Mouse (Mus musculus) limb, embryonic 14.5 days (tissue): ENCODE results near the gene Shisa9. TPM values are rescaled to one million over a fixed set of nuclear protein-coding genes. Genes with fewer than 3 reads are reported as not detected.

ENCODE experiments used
- ATAC-seq: fragments of 200-750 bp; cut with Nextera tagmentation; 2 replicates; pipeline ENCODE4 v1.8.0; 2017; ENCODE audit warnings: low read depth, moderate number of reproducible peaks, moderate TSS enrichment; ENCODE audit not compliant: low FRiP score
- DNase-seq: peaks from one replicate; pipeline ENCODE4 v3.0.0-alpha.2; 2015; ENCODE audit warnings: low spot score
- H3K27ac ChIP-seq: fragments of 300-500 bp; sonication (generic); replicated peaks from 2 replicates; pipeline ENCODE4 v1.5.1; 2014; ENCODE audit warnings: low read depth, mild to moderate bottlenecking, low read length, moderate library complexity, mixed read lengths
- H3K27me3 ChIP-seq: fragments of 300-500 bp; sonication (generic); 2 replicates; pipeline ENCODE4 v1.6.1; 2014; ENCODE audit warnings: low read length, mixed read lengths; ENCODE audit not compliant: control insufficient read depth, insufficient read depth
- H3K36me3 ChIP-seq: fragments of 300-500 bp; sonication (generic); 2 replicates; pipeline ENCODE4 v1.6.1; 2014; ENCODE audit warnings: mild to moderate bottlenecking, low read length, moderate library complexity, mixed read lengths; ENCODE audit not compliant: control insufficient read depth, insufficient read depth
- H3K4me1 ChIP-seq: fragments of 300-500 bp; sonication (generic); 2 replicates; pipeline ENCODE4 v1.6.1; 2014; ENCODE audit warnings: antibody characterized with exemption, low read length, mixed read lengths; ENCODE audit not compliant: control insufficient read depth, insufficient read depth
- H3K4me2 ChIP-seq: fragments of 300-500 bp; sonication (generic); replicated peaks from 2 replicates; pipeline ENCODE4 v1.6.1; 2014; ENCODE audit warnings: low read depth, mild to moderate bottlenecking, low read length, moderate library complexity; ENCODE audit not compliant: severe bottlenecking
- H3K4me3 ChIP-seq: fragments of 300-500 bp; sonication (generic); replicated peaks from 2 replicates; pipeline ENCODE4 v1.5.1; 2014; ENCODE audit warnings: low read length
- H3K9ac ChIP-seq: fragments of 300-500 bp; sonication (generic); 2 replicates; pipeline ENCODE4 v1.6.1; 2014; ENCODE audit warnings: mild to moderate bottlenecking, low read depth, low read length, moderate library complexity; ENCODE audit not compliant: severe bottlenecking
- H3K9me3 ChIP-seq: fragments of 300-500 bp; sonication (generic); 2 replicates; pipeline ENCODE4 v1.6.1; 2016; ENCODE audit warnings: low read length; ENCODE audit not compliant: control insufficient read depth
- POLR2A ChIP-seq: fragments of 200-500 bp; IDR thresholded peaks from 2 replicates; pipeline ENCODE4 v1.8.0; 2012; ENCODE audit warnings: inconsistent platforms, mild to moderate bottlenecking, moderate library complexity, borderline replicate concordance; ENCODE audit not compliant: insufficient read depth, insufficient read length; ENCODE audit errors: extremely low read depth
- WGBS: fragments of 180-500 bp; shearing (Covaris S2); extraction: QIAGEN DNeasy Blood & Tissue Kit; methylation state at CpG from one replicate; pipeline ENCODE4 v1.1.7; 2014; 5-methylcytosine and 5-hydroxymethylcytosine counted together
- polyA plus RNA-seq, 2 experiments: library from polyadenylated mRNA; depleted of rRNA in 1 of 2; stranded (reverse) in 1 of 2; unstranded in 1 of 2; fragments of >200 nt; fragmentation: Nextera tagmentation in 1 of 2; extraction: Ambion mirVana in 1 of 2; gene quantifications; 2 replicates each; pipeline versions ENCODE4 v1.2.1 to v1.2.3; 2012 to 2014

The Shisa9 gene
- polyA plus RNA-seq, 2 experiments: 1.8 to 2.4 TPM

DNA sequence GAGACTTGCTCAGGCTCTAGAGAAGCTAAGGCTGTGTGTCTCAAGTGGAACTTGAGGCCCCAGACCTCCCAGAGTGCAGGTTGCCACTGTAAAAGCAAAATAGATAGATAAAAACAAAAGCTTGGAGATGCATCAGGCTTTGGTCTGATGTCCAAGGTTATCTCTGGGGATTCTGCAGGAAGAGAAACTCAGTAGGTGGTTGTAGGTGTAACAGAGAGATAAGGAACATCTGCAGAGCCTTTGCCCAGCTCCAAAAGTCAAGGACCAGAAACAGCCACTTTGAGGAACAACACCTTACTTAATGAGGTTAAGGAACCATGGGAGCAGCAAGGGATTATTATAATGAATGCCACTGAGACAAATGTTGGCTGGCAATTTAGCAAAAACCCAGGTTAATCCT, 319.5 kb downstream of the Shisa9 start:
- no peaks in the 10 kb centered on the region for H3K36me3 ChIP-seq
- H3K4me3 ChIP-seq: no peak overlapping the region
- no peaks in the 10 kb centered on the region for H3K4me1 ChIP-seq
- H3K9ac ChIP-seq: no peak overlapping the region
- no peak overlapping the region for H3K4me2 ChIP-seq
- DNase-seq (no peak), ATAC-seq (no peak)
- no peak for TF ChIP-seq POLR2A
- H3K9me3 ChIP-seq: no peaks in the 10 kb centered on the region
- H3K27ac ChIP-seq: no peak overlapping the region
- H3K27me3 ChIP-seq: no peaks in the 10 kb centered on the region

DNA sequence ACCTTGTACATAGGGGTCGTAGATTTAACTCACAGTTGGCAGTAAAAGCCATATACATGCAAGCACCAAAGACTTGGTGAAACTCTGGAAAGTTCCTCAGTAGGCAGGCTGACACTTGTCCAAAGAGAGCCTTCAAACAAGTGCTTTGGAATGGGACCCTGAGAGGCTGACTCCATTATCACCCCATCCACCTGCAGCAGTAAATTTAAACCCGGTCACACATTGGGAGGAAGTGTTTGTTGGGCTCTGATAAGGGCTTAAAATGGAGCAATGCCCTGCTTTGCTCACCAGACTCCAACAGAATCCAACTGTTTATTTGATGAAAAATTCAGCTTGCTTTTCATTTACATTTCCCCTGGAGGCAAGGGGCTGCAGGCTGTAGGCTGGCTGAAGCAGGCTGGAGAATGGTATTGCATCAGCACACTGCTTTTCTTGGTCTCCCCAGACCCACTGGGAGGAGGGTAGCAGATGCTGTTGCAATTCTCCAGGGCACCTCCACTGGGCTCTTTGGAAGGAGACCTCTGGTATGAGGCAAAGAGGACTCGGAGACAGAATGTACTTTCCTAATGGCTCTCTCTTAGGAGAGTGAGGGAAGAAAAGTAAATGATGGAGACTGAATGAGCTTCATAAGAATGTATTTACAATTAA, 323.5 kb downstream of the Shisa9 start:
- no peak overlapping the region for H3K4me3 ChIP-seq
- H3K9ac ChIP-seq: no peak overlapping the region
- DNase-seq: no peak
- H3K4me1 ChIP-seq: 0 out of 2 replicates have a peak, but pooled peaks cover 3% of the 10 kb centered on the region
- H3K9me3 ChIP-seq: no peaks in the 10 kb centered on the region
- H3K27me3 ChIP-seq: no peaks in the 10 kb centered on the region
- TF ChIP-seq POLR2A: no peak
- H3K27ac ChIP-seq: no peak overlapping the region
- no peak for ATAC-seq
- no peak overlapping the region for H3K4me2 ChIP-seq
- H3K36me3 ChIP-seq: no peaks in the 10 kb centered on the region
- WGBS: 64% methylated on average over 3 of the region's 3 CpGs

DNA sequence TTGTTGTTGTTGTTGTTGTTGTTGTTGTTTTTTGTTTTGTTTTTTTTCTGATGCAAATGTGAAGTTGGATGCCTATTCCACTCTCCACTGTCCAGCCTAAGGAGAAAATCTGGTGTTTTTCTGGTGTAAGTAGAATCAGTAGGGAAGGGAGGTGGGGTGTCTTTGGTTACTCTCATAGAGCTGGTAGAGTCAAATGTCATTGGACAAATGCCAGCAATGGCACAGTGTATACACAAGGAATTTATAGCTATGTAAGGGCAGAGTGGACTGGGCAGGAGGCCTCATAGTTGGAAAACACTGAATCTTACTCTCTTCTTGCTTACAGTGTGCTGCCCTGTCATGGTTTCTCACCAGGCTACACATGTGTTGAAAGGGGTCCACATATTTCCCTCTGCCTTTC, 325.9 kb downstream of the Shisa9 start:
- Histone ChIP-seq H3K27me3 (no peaks in the 10 kb centered on the region), H3K36me3 (no peaks in the 10 kb centered on the region), H3K9ac (no peak overlapping the region), H3K4me3 (no peak overlapping the region), H3K9me3 (no peaks in the 10 kb centered on the region), H3K4me1 (0 out of 2 replicates have a peak, but pooled peaks cover 3% of the 10 kb centered on the region), H3K27ac (no peak overlapping the region), H3K4me2 (no peak overlapping the region)
- ATAC-seq (0 out of 2 replicates have a peak, but pooled peaks have one; percentile 26), DNase-seq (no peak)
- TF ChIP-seq POLR2A: no peak

DNA sequence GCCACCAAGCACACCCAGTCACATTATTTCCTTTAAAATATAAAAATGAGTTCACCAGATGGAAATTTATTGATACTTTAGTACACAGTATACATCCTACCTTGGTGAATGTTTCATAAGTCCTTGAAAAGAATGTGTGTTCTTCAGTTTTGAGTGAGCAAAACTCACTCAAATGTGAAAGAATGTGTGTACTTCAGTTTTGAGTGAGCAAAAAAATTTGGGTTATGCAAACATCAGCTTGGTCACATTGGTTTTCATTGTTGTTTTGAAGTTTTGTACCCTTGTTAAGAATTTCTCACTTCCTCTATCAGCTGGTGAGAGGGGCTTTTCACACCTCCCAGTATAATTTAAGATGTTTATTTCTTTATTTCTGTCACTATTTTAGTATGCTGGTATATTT, 331.7 kb downstream of the Shisa9 start:
- Histone ChIP-seq H3K4me2 (no peak overlapping the region), H3K36me3 (no peaks in the 10 kb centered on the region), H3K4me1 (no peaks in the 10 kb centered on the region), H3K9ac (no peak overlapping the region), H3K4me3 (no peak overlapping the region), H3K9me3 (no peaks in the 10 kb centered on the region), H3K27me3 (no peaks in the 10 kb centered on the region), H3K27ac (no peak overlapping the region)
- ATAC-seq (no peak), DNase-seq (no peak)
- no peak for TF ChIP-seq POLR2A

Other genes starting within 250 kb of the Shisa9 start
- gene Cpped1, start 74.7 kb upstream of the Shisa9 start, polyA plus RNA-seq (2012; rRNA removed): 15.0 and 15.2 TPM in 2 replicates
- 25.4 and 26.4 TPM in 2 replicates for gene Cpped1, start 74.7 kb upstream of the Shisa9 start, polyA plus RNA-seq (2014; fragmentation: Nextera tagmentation; extraction: Ambion mirVana)